Mouse (Mus musculus) myocyte (in vitro differentiated cells): ENCODE data around the gene Ccn5.

Experiments
- E2F4 ChIP-seq: IDR thresholded peaks from one replicate; pipeline ENCODE4 v1.6.1; 2011; ENCODE audit warnings: mild to moderate bottlenecking, control low read depth, moderate library complexity; ENCODE audit not compliant: insufficient read depth
- MAX ChIP-seq: IDR thresholded peaks from one replicate; pipeline ENCODE4 v1.6.1; 2011; ENCODE audit warnings: low read depth, mild to moderate bottlenecking, control low read depth
- MYOD1 ChIP-seq, 3 experiments: IDR thresholded peaks; one replicate each; pipeline ENCODE4 v1.6.1; 2011; ENCODE audit warnings: control low read depth in 2 of 3, low read depth in 2 of 3, mild to moderate bottlenecking in 2 of 3, moderate library complexity in 1 of 3; ENCODE audit not compliant: insufficient read length in 2 of 3, control insufficient read depth in 1 of 3
- MYOG ChIP-seq, 3 experiments: IDR thresholded peaks; one replicate each; pipeline ENCODE4 v1.6.1; 2011; ENCODE audit warnings: control low read depth in 2 of 3, low read depth in 2 of 3, mild to moderate bottlenecking in 2 of 3; ENCODE audit not compliant: insufficient read length in 2 of 3, control insufficient read depth in 1 of 3, insufficient read depth in 1 of 3
- POLR2A ChIP-seq: IDR thresholded peaks from one replicate; pipeline ENCODE4 v1.6.1; 2011; ENCODE audit warnings: low read depth, mild to moderate bottlenecking, control low read depth, moderate library complexity; ENCODE audit not compliant: insufficient read length
- POLR2AphosphoS2 ChIP-seq: IDR thresholded peaks from one replicate; pipeline ENCODE4 v1.6.1; 2011; ENCODE audit warnings: low read depth, control low read depth; ENCODE audit not compliant: insufficient read length
- TCF12 ChIP-seq: IDR thresholded peaks from one replicate; pipeline ENCODE4 v1.6.1; 2011; ENCODE audit warnings: mild to moderate bottlenecking, control low read depth; ENCODE audit not compliant: poor library complexity, insufficient read depth, severe bottlenecking
- TCF3 ChIP-seq: IDR thresholded peaks from one replicate; pipeline ENCODE4 v1.6.1; 2011; ENCODE audit warnings: low read depth, control low read depth; ENCODE audit not compliant: insufficient read length
- USF1 ChIP-seq: IDR thresholded peaks from one replicate; pipeline ENCODE4 v1.6.1; 2011; ENCODE audit warnings: low read depth, mild to moderate bottlenecking, control low read depth, moderate library complexity

DNA sequence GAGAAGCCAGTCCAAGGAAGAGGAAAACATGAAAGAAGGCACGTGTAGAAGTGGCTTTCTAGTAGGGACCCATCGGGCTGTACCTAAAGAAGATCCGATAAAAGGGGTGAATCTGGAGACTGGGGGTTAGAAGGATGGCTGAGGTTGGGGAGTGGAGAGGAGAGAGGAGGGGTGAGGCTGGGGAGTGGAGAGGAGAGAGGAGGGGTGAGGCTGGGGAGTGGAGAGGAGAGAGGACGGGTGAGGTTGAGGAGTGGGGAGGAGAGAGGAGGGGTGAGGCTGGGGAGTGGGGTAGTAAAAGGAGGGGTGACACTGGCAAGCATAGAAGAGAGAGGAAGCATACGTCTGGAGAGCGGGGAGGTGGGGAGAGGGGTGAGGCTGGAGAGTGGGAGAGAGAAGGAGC, 36.6 kb downstream of the Ccn5 start:
- no peak for TF ChIP-seq POLR2A
- no peak for TF ChIP-seq POLR2AphosphoS2
- no peak for TF ChIP-seq TCF3
- TF ChIP-seq MAX = no peak
- TF ChIP-seq E2F4 = no peak
- no peak for TF ChIP-seq TCF12
- TF ChIP-seq MYOG (IDR thresholded peaks at IDR 0.05; ENCODE audit: control insufficient read depth in 1 of 3, insufficient read depth in 1 of 3, insufficient read length in 2 of 3, low read depth in 2 of 3) = no peak
- TF ChIP-seq MYOD1 (IDR thresholded peaks at IDR 0.05; ENCODE audit: control insufficient read depth in 1 of 3, insufficient read length in 2 of 3, low read depth in 2 of 3) = no peak
- no peak for TF ChIP-seq USF1
